Comparison of ENCODE assay signal across 20 mouse cellular contexts in genomic region chr2:22047465-22047864, GRCm38 (mm10).
DNase-seq lines count a peak whose midpoint lies in the region; ATAC-seq lines count a peak whose summit lies in the region.
"Had no signal": no experiment of that assay in that cellular context is flagged by ENCODE, and none has a peak within 500 bp of the region (broad histone marks: within the 10 kb centered on the region; RNA-seq: fewer than 3 reads in every experiment).

No protein-coding gene starts in this region.

- DNase-seq in hindbrain, embryonic 11.5 days (ENCODE audit: low spot score) = no peak
- DNase-seq in hindbrain, embryonic 10.5 days (ENCODE audit: low spot score) = no peak
- peak; percentile 47 for DNase-seq in midbrain, embryonic 14.5 days
- DNase-seq in midbrain, embryonic 10.5 days (ENCODE audit: low spot score) = no peak
- no peak for DNase-seq in embryo, embryonic 11 days
- DNase-seq in yolk sac, embryonic 10.5 days (ENCODE audit: low spot score) = no peak
- DNase-seq: cerebellum, adult 11-12 months; cerebellum, postnatal 36 days; heart, postnatal 14 days; layer of hippocampus, adult 9-11 months; lung, postnatal 10 days; retina, postnatal 1 day; right cerebral cortex, postnatal 4 days; thymus, postnatal 36 days had no signal

- H3K4me2 ChIP-seq in hindbrain, embryonic 11.5 days (replicated peaks; ENCODE audit: low read depth, low read length) = no peak overlapping the region
- H3K4me2 ChIP-seq in midbrain, embryonic 14.5 days (ENCODE audit: low read length) = no peak overlapping the region
- no peak overlapping the region for H3K4me2 ChIP-seq in hindbrain, embryonic 16.5 days (ENCODE audit: low read length)
- H3K4me2 ChIP-seq in neural tube, embryonic 15.5 days = no peak overlapping the region
- H3K4me2 ChIP-seq: heart, embryonic 11.5 days; intestine, embryonic 15.5 days had no signal

- no peak overlapping the region for H3K4me3 ChIP-seq in hindbrain, embryonic 11.5 days (ENCODE audit: low read depth, low read length)
- no peak overlapping the region for H3K4me3 ChIP-seq in hindbrain, embryonic 10.5 days
- no peak overlapping the region for H3K4me3 ChIP-seq in midbrain, embryonic 14.5 days (replicated peaks; ENCODE audit: low read depth, low read length)
- H3K4me3 ChIP-seq in midbrain, embryonic 10.5 days = no peak overlapping the region
- no peak overlapping the region for H3K4me3 ChIP-seq in hindbrain, embryonic 16.5 days (ENCODE audit: low read length)
- no peak overlapping the region for H3K4me3 ChIP-seq in neural tube, embryonic 15.5 days (replicated peaks)
- H3K4me3 ChIP-seq: embryonic facial prominence, embryonic 10.5 days; intestine, embryonic 15.5 days had no signal

- no peaks in the 10 kb centered on the region for H3K36me3 ChIP-seq in hindbrain, embryonic 11.5 days (ENCODE audit: control insufficient read depth, insufficient read depth, low read length)
- H3K36me3 ChIP-seq in hindbrain, embryonic 10.5 days = no peaks in the 10 kb centered on the region
- no peaks in the 10 kb centered on the region for H3K36me3 ChIP-seq in midbrain, embryonic 14.5 days (ENCODE audit: control insufficient read depth, insufficient read depth, low read length)
- no peaks in the 10 kb centered on the region for H3K36me3 ChIP-seq in midbrain, embryonic 10.5 days
- no peaks in the 10 kb centered on the region for H3K36me3 ChIP-seq in hindbrain, embryonic 16.5 days (ENCODE audit: control insufficient read depth, insufficient read depth, low read length)
- H3K36me3 ChIP-seq in neural tube, embryonic 15.5 days = no peaks in the 10 kb centered on the region
- H3K36me3 ChIP-seq: embryonic facial prominence, embryonic 10.5 days; intestine, embryonic 15.5 days had no signal

- 62% methylated on average over 3 of the region's 3 CpGs for WGBS in hindbrain, embryonic 11.5 days
- 59% methylated on average over 3 of the region's 3 CpGs for WGBS in hindbrain, embryonic 10.5 days
- WGBS in midbrain, embryonic 14.5 days = 38% methylated on average over 3 of the region's 3 CpGs
- 73% methylated on average over 3 of the region's 3 CpGs for WGBS in midbrain, embryonic 10.5 days
- WGBS in hindbrain, embryonic 16.5 days = 30% methylated on average over 3 of the region's 3 CpGs
- 40% methylated on average over 3 of the region's 3 CpGs for WGBS in neural tube, embryonic 15.5 days

- no peak overlapping the region for H3K9ac ChIP-seq in hindbrain, embryonic 11.5 days (ENCODE audit: low read depth, low read length)
- H3K9ac ChIP-seq in midbrain, embryonic 14.5 days (replicated peaks; ENCODE audit: low read length) = no peak overlapping the region
- H3K9ac ChIP-seq in hindbrain, embryonic 16.5 days (ENCODE audit: low read depth, low read length) = no peak overlapping the region
- no peak overlapping the region for H3K9ac ChIP-seq in neural tube, embryonic 15.5 days (replicated peaks)
- H3K9ac ChIP-seq: intestine, embryonic 15.5 days had no signal

- 0 out of 2 replicates have a peak overlapping the region, but pooled peaks have one; percentile 30 for H3K27ac ChIP-seq in hindbrain, embryonic 11.5 days (ENCODE audit: low read depth, low read length)
- H3K27ac ChIP-seq in hindbrain, embryonic 10.5 days = no peak overlapping the region
- peak overlapping the region; percentile 49; the same call in 1 of the 2 replicates for H3K27ac ChIP-seq in midbrain, embryonic 14.5 days (replicated peaks; ENCODE audit: low read depth, low read length)
- H3K27ac ChIP-seq in midbrain, embryonic 10.5 days (replicated peaks) = no peak overlapping the region
- H3K27ac ChIP-seq in hindbrain, embryonic 16.5 days (ENCODE audit: low read depth, low read length) = peak overlapping the region; percentile 48; the same call in 1 of the 2 replicates
- 0 out of 2 replicates have a peak overlapping the region, but pooled peaks have one; percentile 39 for H3K27ac ChIP-seq in neural tube, embryonic 15.5 days (replicated peaks)
- H3K27ac ChIP-seq: embryonic facial prominence, embryonic 10.5 days; intestine, embryonic 15.5 days had no signal

- H3K9me3 ChIP-seq in hindbrain, embryonic 11.5 days (ENCODE audit: control insufficient read depth, low read length) = no peaks in the 10 kb centered on the region
- no peaks in the 10 kb centered on the region for H3K9me3 ChIP-seq in hindbrain, embryonic 10.5 days
- H3K9me3 ChIP-seq in midbrain, embryonic 14.5 days (ENCODE audit: control insufficient read depth, low read length) = no peaks in the 10 kb centered on the region
- no peaks in the 10 kb centered on the region for H3K9me3 ChIP-seq in midbrain, embryonic 10.5 days (replicated peaks)
- H3K9me3 ChIP-seq in hindbrain, embryonic 16.5 days (ENCODE audit: control insufficient read depth, low read length) = no peaks in the 10 kb centered on the region
- no peaks in the 10 kb centered on the region for H3K9me3 ChIP-seq in neural tube, embryonic 15.5 days (replicated peaks)
- H3K9me3 ChIP-seq: embryonic facial prominence, embryonic 10.5 days; intestine, embryonic 15.5 days had no signal

- H3K27me3 ChIP-seq in hindbrain, embryonic 11.5 days (ENCODE audit: control insufficient read depth, insufficient read depth, low read length) = no peaks in the 10 kb centered on the region
- H3K27me3 ChIP-seq in hindbrain, embryonic 10.5 days (ENCODE audit: insufficient read depth, poor library complexity, severe bottlenecking) = no peaks in the 10 kb centered on the region
- H3K27me3 ChIP-seq in midbrain, embryonic 14.5 days (ENCODE audit: control insufficient read depth, insufficient read depth, low read length) = no peaks in the 10 kb centered on the region
- H3K27me3 ChIP-seq in midbrain, embryonic 10.5 days (ENCODE audit: low read depth, poor library complexity, severe bottlenecking) = no peaks in the 10 kb centered on the region
- H3K27me3 ChIP-seq in hindbrain, embryonic 16.5 days (replicated peaks; ENCODE audit: control insufficient read depth, insufficient read depth, low read length) = no peaks in the 10 kb centered on the region
- H3K27me3 ChIP-seq in neural tube, embryonic 15.5 days (replicated peaks) = no peaks in the 10 kb centered on the region
- H3K27me3 ChIP-seq: CH12.LX; intestine, embryonic 15.5 days had no signal

- no peaks in the 10 kb centered on the region for H3K4me1 ChIP-seq in hindbrain, embryonic 11.5 days (replicated peaks; ENCODE audit: control insufficient read depth, insufficient read depth, low read length)
- H3K4me1 ChIP-seq in hindbrain, embryonic 10.5 days (replicated peaks) = no peaks in the 10 kb centered on the region
- peaks cover 7% of the 10 kb centered on the region; the same call in 1 of the 2 replicates for H3K4me1 ChIP-seq in midbrain, embryonic 14.5 days (ENCODE audit: control insufficient read depth, insufficient read depth, low read length)
- H3K4me1 ChIP-seq in midbrain, embryonic 10.5 days = no peaks in the 10 kb centered on the region
- no peaks in the 10 kb centered on the region for H3K4me1 ChIP-seq in hindbrain, embryonic 16.5 days (ENCODE audit: control insufficient read depth, insufficient read depth, low read depth, low read length)
- H3K4me1 ChIP-seq in neural tube, embryonic 15.5 days = no peaks in the 10 kb centered on the region; the same call in 1 of the 2 replicates
- H3K4me1 ChIP-seq: embryonic facial prominence, embryonic 10.5 days; intestine, embryonic 15.5 days had no signal

- ATAC-seq in hindbrain, embryonic 11.5 days (ENCODE audit: low FRiP score) = no peak
- no peak for ATAC-seq in midbrain, embryonic 14.5 days (ENCODE audit: low FRiP score, low TSS enrichment)
- peak; percentile 65 for ATAC-seq in hindbrain, embryonic 16.5 days
- peak; percentile 47; the same call in 1 of the 2 replicates for ATAC-seq in neural tube, embryonic 15.5 days (ENCODE audit: low FRiP score)
- ATAC-seq: intestine, embryonic 15.5 days had no signal

Comparison
In these comparisons a context has a peak if more than half of its experiments do, and no peak if none do; other contexts are left out.
1. ATAC-seq: peak in hindbrain, embryonic 16.5 days (single experiment) and neural tube, embryonic 15.5 days (single experiment); none in hindbrain, embryonic 11.5 days (single experiment) and midbrain, embryonic 14.5 days (single experiment).
2. H3K27ac ChIP-seq: peak in hindbrain, embryonic 11.5 days (single experiment), midbrain, embryonic 14.5 days (single experiment), hindbrain, embryonic 16.5 days (single experiment) and neural tube, embryonic 15.5 days (single experiment); none in hindbrain, embryonic 10.5 days (single experiment) and midbrain, embryonic 10.5 days (single experiment).